Mouse (Mus musculus) testis, adult 2 months (tissue): ENCODE data around the gene Chchd10.

Experiments used
- CTCF ChIP-seq: fragments of 200-500 bp; IDR thresholded peaks from 2 replicates; pipeline ENCODE4 v1.5.1; 2012; ENCODE audit warnings: low read depth, mild to moderate bottlenecking, inconsistent platforms, low read length, moderate library complexity; ENCODE audit not compliant: control insufficient read depth, insufficient read depth, insufficient replicate concordance
- POLR2A ChIP-seq: fragments of 200-500 bp; IDR thresholded peaks from 2 replicates; pipeline ENCODE4 v1.6.1; 2012; ENCODE audit warnings: low read depth, mild to moderate bottlenecking, inconsistent platforms, low read length, moderate library complexity; ENCODE audit not compliant: control insufficient read depth

GRCm38 (mm10) chr10:75948079-75948478, 15.1 kb downstream of the Chchd10 start:
- TF ChIP-seq POLR2A: no peak
- TF ChIP-seq CTCF: no peak
